12 mouse cellular contexts compared by ENCODE assay signal in genomic region chr1:132938975-132939374, GRCm38 (mm10). TPM values are rescaled to one million over a fixed set of nuclear protein-coding genes. Genes with fewer than 3 reads are reported as not detected.
A peak's percentile ranks its signal among the peaks of the same experiment; 100 is the strongest.
DNase-seq lines count a peak whose midpoint lies in the region; TF ChIP-seq lines count a peak whose summit lies in the region.
"Had no signal": no experiment of that assay in that cellular context is flagged by ENCODE, and none has a peak within 500 bp of the region (broad histone marks: within the 10 kb centered on the region; RNA-seq: fewer than 3 reads in every experiment).

No protein-coding gene starts in this region.

- H3K9me3 ChIP-seq in E14TG2a.4 (ENCODE audit: low read length), result peaks cover 3% of the 10 kb centered on the region; the same call in 1 of the 2 replicates
- H3K9me3 ChIP-seq: forebrain, embryonic 15.5 days had no signal

- TF ChIP-seq CTCF in E14TG2a.4 (conservative IDR thresholded peaks at IDR 0.05; ENCODE audit: low read length), result no peak

- no peaks in the 10 kb centered on the region for H3K36me3 ChIP-seq in E14TG2a.4 (ENCODE audit: insufficient read depth, low read length)

- H3K27me3 ChIP-seq in E14TG2a.4 (ENCODE audit: insufficient read depth, low read length), result peaks cover 40% of the 10 kb centered on the region
- H3K27me3 ChIP-seq: forebrain, embryonic 15.5 days had no signal

- DNase-seq in adrenal gland, postnatal 10 days, result peak; percentile 69
- DNase-seq in adrenal gland, postnatal 4 days (ENCODE audit: low spot score in 2 of 2), result no peak
- DNase-seq in layer of hippocampus, postnatal 10 days (ENCODE audit: low spot score in 2 of 2), result peak; percentile 76 to 81
- DNase-seq in layer of hippocampus, adult 11-12 months (ENCODE audit: low spot score), result no peak
- peak; percentile 82 for DNase-seq in cerebellum, adult 9-10 months
- DNase-seq in urinary bladder, postnatal 25 days (ENCODE audit: low spot score), result no peak
- DNase-seq in ovary, postnatal 10 days (ENCODE audit: low spot score), result no peak
- DNase-seq: kidney, postnatal 10 days; thymus, adult 18-20 months had no signal

- H3K4me1 ChIP-seq in E14TG2a.4 (replicated peaks; ENCODE audit: low read depth, low read length), result peaks cover 41% of the 10 kb centered on the region

- H3K4me3 ChIP-seq in E14TG2a.4 (replicated peaks; ENCODE audit: low read length), result peak overlapping the region; percentile 50; the same call in 1 of the 2 replicates
- H3K4me3 ChIP-seq: forebrain, embryonic 15.5 days had no signal

RNA-seq across cellular contexts. Expression of gene Lrrn2, which starts 58.9 kb away (rescaled TPM):
- 1 to 10 TPM; 6.9 to 7.1 TPM for total RNA-seq in adrenal gland, postnatal 10 days (2021)
- total RNA-seq in adrenal gland, postnatal 4 days (2021), result 10 to 100 TPM; 10.9 to 13.2 TPM
- 100 to 1,000 TPM; 168 to 185 TPM for total RNA-seq in layer of hippocampus, postnatal 10 days (2021)
- total RNA-seq: MEL had no signal

Comparison
In these comparisons a context has a peak if more than half of its experiments do, and no peak if none do; other contexts are left out.
1. DNase-seq: peak in adrenal gland, postnatal 10 days (single experiment), layer of hippocampus, postnatal 10 days (2 of 2) and cerebellum, adult 9-10 months (single experiment); none in adrenal gland, postnatal 4 days (0 of 2), layer of hippocampus, adult 11-12 months (single experiment), urinary bladder, postnatal 25 days (single experiment) and ovary, postnatal 10 days (single experiment).
2. RNA of gene Lrrn2, which starts 58.9 kb away (total RNA-seq): 168 to 185 TPM in layer of hippocampus, postnatal 10 days; 10.9 to 13.2 TPM in adrenal gland, postnatal 4 days and 6.9 to 7.1 TPM in adrenal gland, postnatal 10 days; every median in the first group is over 10 times any median in the second.